Mouse (Mus musculus) fat pad, adult 2 months (tissue): ENCODE data around the gene Fcer2a.

Source experiments
- DNase-seq: peaks from one replicate; pipeline ENCODE4 v3.0.0-alpha.2; 2011; ENCODE audit warnings: low read depth, low spot score; ENCODE audit errors: extremely low read depth

Fcer2a gene

GRCm38 (mm10) chr8:3676993-3677579 is 16.9 kb downstream of the Fcer2a start:
- no peak for DNase-seq

DNA sequence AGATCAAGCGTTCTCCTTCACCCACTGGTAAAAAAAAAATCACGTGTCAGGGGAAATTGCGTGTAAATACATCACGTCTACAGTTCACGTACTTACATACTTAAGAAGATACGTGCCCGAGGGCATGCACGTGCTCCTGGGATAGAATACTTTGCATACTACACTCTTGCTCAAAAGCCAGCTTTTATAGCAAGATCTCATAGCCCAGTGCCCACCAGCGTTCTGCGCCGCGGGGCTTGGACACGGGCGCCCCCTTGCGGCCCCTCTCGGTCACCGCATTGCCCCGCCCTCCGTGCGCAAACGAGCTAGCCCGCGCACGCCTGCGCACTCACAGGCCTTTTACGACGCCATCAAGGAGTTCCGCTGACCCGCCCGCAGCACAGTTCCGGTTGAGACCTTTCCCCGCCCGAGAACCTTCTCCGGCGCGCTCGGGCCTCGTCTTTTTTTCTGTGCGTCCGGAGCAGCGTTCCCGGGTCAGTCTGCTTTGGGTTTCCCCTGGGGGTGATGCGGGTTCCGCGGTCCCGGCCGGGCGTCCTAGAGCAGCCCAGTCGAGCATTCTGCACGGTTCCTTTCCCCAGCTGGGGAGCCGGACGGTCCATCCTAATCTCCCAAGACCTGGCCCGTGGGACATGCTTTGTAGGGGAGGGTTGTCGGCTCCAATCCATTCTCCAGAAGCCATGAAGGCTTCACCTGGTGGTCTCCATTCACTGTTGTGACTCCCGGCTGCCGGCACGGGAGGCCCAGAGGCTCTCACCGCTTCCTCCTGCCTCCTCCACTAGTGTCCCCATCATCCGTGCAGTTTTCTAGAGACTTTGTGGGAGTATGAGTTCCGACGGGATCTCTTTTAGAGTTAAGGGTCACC is 17.6 kb downstream of the Fcer2a start, which contains the start of gene Trappc5:
Trappc5 (plus strand) TSS at position 169 of the 862 bp plus-strand sequence.
- DNase-seq: peak; percentile 11

DNA sequence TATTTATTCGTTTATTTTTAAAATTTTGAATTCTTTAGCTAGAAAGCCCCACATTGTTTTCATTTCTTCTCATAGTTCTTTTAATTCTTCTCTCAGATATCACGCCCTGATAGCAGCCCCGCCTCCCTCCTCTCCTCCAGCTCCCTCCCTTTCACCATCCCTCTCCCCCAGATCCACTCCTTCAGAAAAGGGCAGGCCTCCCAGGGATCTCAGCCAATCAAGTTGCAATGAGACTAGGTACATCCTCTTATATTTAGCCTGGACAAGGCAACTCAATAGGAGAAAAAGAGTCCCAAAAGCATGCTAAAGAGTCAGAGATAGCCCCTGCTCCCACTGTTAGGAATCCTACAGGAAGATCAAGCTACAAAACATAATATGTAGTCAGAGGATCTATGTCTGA is 19.3 kb downstream of the Fcer2a start:
- DNase-seq: no peak

- no peak for DNase-seq
Observed at GRCm38 (mm10) chr8:3671980-3672491, 21.9 kb downstream of the Fcer2a start, which contains the start of gene Fcor. TSS of gene Fcor (minus strand) at chr8:3672362.

GRCm38 (mm10) chr8:3670388-3670787 is 23.6 kb downstream of the Fcer2a start:
- no peak for DNase-seq

DNA sequence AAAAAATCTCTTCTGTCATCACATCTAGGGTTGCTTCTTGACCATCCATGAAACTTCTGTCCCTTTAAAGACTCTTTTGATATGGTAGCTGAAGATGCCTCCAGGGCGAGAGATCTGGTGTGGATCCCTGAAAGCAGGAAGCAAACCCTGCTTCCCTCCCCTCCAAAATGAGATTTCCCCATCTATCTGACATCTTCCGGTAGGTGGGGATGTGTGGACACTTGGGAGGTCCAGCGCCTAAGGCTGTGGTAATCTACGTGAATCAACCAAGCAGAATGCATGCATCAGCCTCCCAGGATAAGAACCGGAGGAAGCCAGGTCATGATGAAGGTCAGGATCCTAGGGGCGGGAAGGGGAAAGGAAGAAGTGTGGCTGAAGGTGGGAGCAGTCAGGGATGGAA is 28.5 kb downstream of the Fcer2a start, which contains the start of gene Mcemp1:
Mcemp1 (plus strand) TSS at position 248 of the 400 bp plus-strand sequence.
- no peak for DNase-seq

DNA sequence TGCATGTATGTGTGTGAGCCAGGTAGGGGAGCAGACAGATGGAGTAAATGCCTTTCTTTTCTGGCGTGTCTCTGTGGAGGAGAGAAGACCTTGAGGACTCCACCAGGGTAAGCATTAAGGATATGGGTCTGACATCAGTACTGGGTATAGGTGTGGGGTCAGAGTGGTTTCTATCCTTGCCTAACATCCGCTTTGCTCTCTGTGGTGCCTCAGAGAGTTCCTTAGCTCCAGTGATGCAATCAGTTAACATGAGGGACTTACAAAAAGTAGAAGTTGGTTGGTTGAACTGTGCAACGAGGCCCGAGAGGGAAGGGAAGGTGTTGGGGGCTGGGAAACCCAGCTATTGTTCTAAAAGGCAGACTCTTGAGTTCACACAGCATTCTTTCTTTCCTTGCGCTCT is 29.6 kb downstream of the Fcer2a start:
- DNase-seq: no peak

DNA sequence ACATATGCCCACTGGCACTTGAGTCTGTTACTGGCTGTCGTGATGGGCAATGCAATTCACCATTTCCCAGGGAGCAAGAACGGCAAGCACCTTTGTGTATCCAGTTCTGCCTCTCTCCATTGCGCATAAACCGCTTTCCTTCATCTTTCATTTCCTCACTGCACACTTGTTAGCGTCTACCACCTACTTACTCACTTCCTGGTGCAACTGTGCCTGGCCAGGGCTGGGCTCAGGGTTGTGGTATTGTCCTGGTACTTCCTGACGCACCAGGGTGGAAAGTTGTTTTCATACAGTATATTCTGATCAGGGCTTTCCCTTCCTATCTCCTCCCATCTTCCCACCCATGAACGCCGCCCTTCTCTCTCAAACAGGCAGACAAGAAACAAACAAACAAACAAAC is 33.1 kb downstream of the Fcer2a start:
- no peak for DNase-seq

DNA sequence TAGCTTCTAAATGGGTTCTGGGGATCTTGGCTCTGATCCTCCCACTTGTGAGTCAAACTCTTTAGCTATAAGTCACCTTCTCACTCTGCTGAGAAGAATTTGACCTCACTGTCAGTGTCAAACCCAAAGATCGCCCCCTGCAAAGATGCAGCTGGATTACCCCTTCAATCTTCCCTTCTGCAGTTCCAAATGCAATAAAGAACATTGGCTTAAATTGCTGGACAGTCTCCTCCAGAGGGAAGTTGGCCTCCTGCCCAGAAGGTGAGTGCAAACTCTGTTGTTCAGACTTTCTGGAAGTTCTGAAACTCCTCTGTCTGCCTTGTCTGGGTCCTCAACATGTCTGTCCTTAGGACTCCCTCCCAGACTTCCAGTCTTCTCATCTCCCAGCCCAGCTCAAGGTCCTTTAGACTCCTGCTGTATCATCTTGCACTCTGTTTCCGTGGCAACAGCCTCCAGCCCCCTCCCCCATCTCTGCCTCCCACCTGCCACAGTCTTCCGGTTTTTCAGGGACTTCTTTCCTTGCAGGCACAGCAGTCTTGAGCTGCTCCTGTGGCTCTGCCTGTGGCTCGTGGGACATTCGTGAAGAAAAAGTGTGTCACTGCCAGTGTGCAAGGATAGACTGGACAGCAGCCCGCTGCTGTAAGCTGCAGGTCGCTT is 37.1 kb downstream of the Fcer2a start:
- no peak for DNase-seq

GRCm38 (mm10) chr8:3655526-3655925 is 38.4 kb downstream of the Fcer2a start, which contains the start of gene Retn:
TSS of gene Retn (plus strand) at chr8:3655770.
- DNase-seq: no peak

- DNase-seq: no peak
Observed at GRCm38 (mm10) chr8:3654726-3655508, 39.1 kb downstream of the Fcer2a start.

GRCm38 (mm10) chr8:3652845-3653244 is 41.1 kb downstream of the Fcer2a start:
- no peak for DNase-seq

GRCm38 (mm10) chr8:3648990-3649389 is 45.0 kb downstream of the Fcer2a start:
- no peak for DNase-seq

- DNase-seq: no peak
Observed at GRCm38 (mm10) chr8:3648268-3648667, 45.7 kb downstream of the Fcer2a start.

GRCm38 (mm10) chr8:3647561-3647960 is 46.4 kb downstream of the Fcer2a start:
- DNase-seq: no peak

GRCm38 (mm10) chr8:3646824-3647531 is 47.0 kb downstream of the Fcer2a start:
- no peak for DNase-seq

DNA sequence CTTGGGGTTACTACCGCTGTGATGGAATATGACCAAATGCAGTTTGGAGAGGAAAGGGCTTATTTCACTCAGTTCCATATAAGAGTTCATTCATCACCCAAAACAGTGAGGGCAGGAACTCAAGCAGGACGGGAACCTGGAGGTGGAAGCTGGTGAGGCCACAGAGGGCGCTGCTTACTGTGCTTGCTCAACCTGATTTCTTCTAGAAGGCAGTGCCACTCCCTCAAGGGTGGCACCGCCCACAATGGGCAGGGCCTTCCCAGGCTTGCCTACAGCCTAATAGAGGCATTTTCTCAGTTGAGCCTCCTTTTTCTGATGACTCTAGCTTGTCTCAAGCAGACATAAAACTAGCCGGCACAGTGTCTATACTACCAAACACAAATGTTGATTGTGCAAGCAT is 48.2 kb downstream of the Fcer2a start:
- no peak for DNase-seq
